Mouse (Mus musculus): ENCODE measurements around the gene Larp4. TPM values are rescaled to one million over a fixed set of nuclear protein-coding genes. Genes with fewer than 3 reads are reported as not detected.
A peak's percentile ranks its signal among the peaks of the same experiment; 100 is the strongest.
"Not testable (repeated sequence)": the region's sequence is repeated elsewhere in the genome, so short reads cannot be mapped to it uniquely, and the experiment has no call there.

The Larp4 gene
- 26.3 and 27.2 TPM in 2 replicates for polyA plus RNA-seq (2015; fragmentation: Nextera tagmentation; extraction: Ambion mirVana)

GRCm38 (mm10) chr15:99969765-99970164 is at the start of gene Larp4:
TSS of gene Larp4 (plus strand) at chr15:99970065.
- not testable (repeated sequence) for H3K4me2 ChIP-seq; H3K27me3 ChIP-seq; H3K4me1 ChIP-seq; H3K9ac ChIP-seq; H3K27ac ChIP-seq; H3K9me3 ChIP-seq; H3K4me3 ChIP-seq; ATAC-seq (ENCODE audit: insufficient number of reproducible peaks, low FRiP score, low TSS enrichment, low read depth); H3K36me3 ChIP-seq
- WGBS, result 88% methylated on average over 6 of the region's 6 CpGs

- H3K4me3 ChIP-seq, result no peak overlapping the region
- H3K9ac ChIP-seq, result no peak overlapping the region
- H3K4me2 ChIP-seq, result no peak overlapping the region
- H3K9me3 ChIP-seq, result no peaks in the 10 kb centered on the region
- 64% methylated on average over 8 of the region's 8 CpGs for WGBS
- 0 out of 2 replicates have a peak, but pooled peaks cover 3% of the 10 kb centered on the region for H3K4me1 ChIP-seq
- H3K27me3 ChIP-seq, result no peaks in the 10 kb centered on the region
- no peaks in the 10 kb centered on the region for H3K36me3 ChIP-seq
- no peak for ATAC-seq (ENCODE audit: insufficient number of reproducible peaks, low FRiP score, low TSS enrichment, low read depth)
- no peak overlapping the region for H3K27ac ChIP-seq
Observed at GRCm38 (mm10) chr15:99931231-99931630, 38.6 kb upstream of the Larp4 start.

GRCm38 (mm10) chr15:99934501-99934900 is 35.4 kb upstream of the Larp4 start:
- H3K4me3 ChIP-seq, result no peak overlapping the region
- H3K36me3 ChIP-seq, result no peaks in the 10 kb centered on the region
- no peak overlapping the region for H3K4me2 ChIP-seq
- WGBS, result 38% methylated on average over 1 of the region's 1 CpGs
- H3K9ac ChIP-seq, result no peak overlapping the region
- no peaks in the 10 kb centered on the region for H3K9me3 ChIP-seq
- H3K27ac ChIP-seq, result no peak overlapping the region
- H3K4me1 ChIP-seq, result 0 out of 2 replicates have a peak, but pooled peaks cover 3% of the 10 kb centered on the region
- H3K27me3 ChIP-seq, result no peaks in the 10 kb centered on the region
- ATAC-seq (ENCODE audit: insufficient number of reproducible peaks, low FRiP score, low TSS enrichment, low read depth), result no peak

- Histone ChIP-seq H3K27me3 (no peaks in the 10 kb centered on the region), H3K4me1 (0 out of 2 replicates have a peak, but pooled peaks cover 2% of the 10 kb centered on the region), H3K9me3 (no peaks in the 10 kb centered on the region), H3K27ac (no peak overlapping the region), H3K4me3 (no peak overlapping the region), H3K9ac (no peak overlapping the region), H3K36me3 (no peaks in the 10 kb centered on the region), H3K4me2 (no peak overlapping the region)
- ATAC-seq (ENCODE audit: insufficient number of reproducible peaks, low FRiP score, low TSS enrichment, low read depth), result no peak
- WGBS, result 88% methylated on average over 3 of the region's 3 CpGs
Observed at GRCm38 (mm10) chr15:99936659-99937058, 33.2 kb upstream of the Larp4 start.

GRCm38 (mm10) chr15:99937841-99938240 is 32.0 kb upstream of the Larp4 start:
- WGBS, result 81% methylated on average over 8 of the region's 8 CpGs
- Histone ChIP-seq H3K4me3 (no peak overlapping the region), H3K9ac (no peak overlapping the region)

GRCm38 (mm10) chr15:99940426-99940825 is 29.4 kb upstream of the Larp4 start:
- WGBS, result 54% methylated on average over 2 of the region's 2 CpGs
- no peak for ATAC-seq (ENCODE audit: insufficient number of reproducible peaks, low FRiP score, low TSS enrichment, low read depth)

More at GRCm38 (mm10) chr15:99937841-99938240, 32.0 kb upstream of the Larp4 start:
- H3K4me2 ChIP-seq, result no peak overlapping the region
- no peaks in the 10 kb centered on the region for H3K27me3 ChIP-seq
- 0 out of 2 replicates have a peak, but pooled peaks cover 2% of the 10 kb centered on the region for H3K4me1 ChIP-seq
- ATAC-seq (ENCODE audit: insufficient number of reproducible peaks, low FRiP score, low TSS enrichment, low read depth), result no peak
- H3K27ac ChIP-seq, result no peak overlapping the region
- H3K36me3 ChIP-seq, result no peaks in the 10 kb centered on the region
- no peaks in the 10 kb centered on the region for H3K9me3 ChIP-seq

GRCm38 (mm10) chr15:99940970-99941630 is 28.8 kb upstream of the Larp4 start:
- 0 out of 2 replicates have a peak overlapping the region, but pooled peaks have one; percentile 11 for H3K27ac ChIP-seq
- H3K4me2 ChIP-seq, result no peak overlapping the region
- no peaks in the 10 kb centered on the region for H3K27me3 ChIP-seq
- 0 out of 2 replicates have a peak, but pooled peaks cover 2% of the 10 kb centered on the region for H3K4me1 ChIP-seq
- H3K4me3 ChIP-seq, result no peak overlapping the region
- H3K36me3 ChIP-seq, result no peaks in the 10 kb centered on the region
- WGBS, result 66% methylated on average over 4 of the region's 4 CpGs
- no peak overlapping the region for H3K9ac ChIP-seq
- H3K9me3 ChIP-seq, result no peaks in the 10 kb centered on the region
- ATAC-seq (ENCODE audit: insufficient number of reproducible peaks, low FRiP score, low TSS enrichment, low read depth), result no peak

More at GRCm38 (mm10) chr15:99940426-99940825, 29.4 kb upstream of the Larp4 start:
- Histone ChIP-seq H3K4me1 (0 out of 2 replicates have a peak, but pooled peaks cover 2% of the 10 kb centered on the region), H3K4me2 (no peak overlapping the region), H3K4me3 (no peak overlapping the region), H3K9me3 (no peaks in the 10 kb centered on the region), H3K27me3 (no peaks in the 10 kb centered on the region), H3K36me3 (no peaks in the 10 kb centered on the region), H3K9ac (no peak overlapping the region), H3K27ac (0 out of 2 replicates have a peak overlapping the region, but pooled peaks have one; percentile 11)

GRCm38 (mm10) chr15:99955324-99955723 is 14.5 kb upstream of the Larp4 start:
- ATAC-seq (ENCODE audit: insufficient number of reproducible peaks, low FRiP score, low TSS enrichment, low read depth), result no peak
- H3K4me3 ChIP-seq, result no peak overlapping the region
- H3K4me2 ChIP-seq, result no peak overlapping the region
- no peaks in the 10 kb centered on the region for H3K36me3 ChIP-seq
- no peaks in the 10 kb centered on the region for H3K4me1 ChIP-seq
- H3K27ac ChIP-seq, result no peak overlapping the region
- no peaks in the 10 kb centered on the region for H3K27me3 ChIP-seq
- H3K9me3 ChIP-seq, result no peaks in the 10 kb centered on the region
- no peak overlapping the region for H3K9ac ChIP-seq
- 68% methylated on average over 4 of the region's 4 CpGs for WGBS

- H3K36me3 ChIP-seq, result no peaks in the 10 kb centered on the region
- H3K9me3 ChIP-seq, result no peaks in the 10 kb centered on the region
- H3K9ac ChIP-seq, result no peak overlapping the region
- ATAC-seq (ENCODE audit: insufficient number of reproducible peaks, low FRiP score, low TSS enrichment, low read depth), result no peak
- H3K4me2 ChIP-seq, result no peak overlapping the region
- no peak overlapping the region for H3K27ac ChIP-seq
- no peak overlapping the region for H3K4me3 ChIP-seq
- H3K4me1 ChIP-seq, result no peaks in the 10 kb centered on the region
- WGBS, result 79% methylated on average over 8 of the region's 8 CpGs
- no peaks in the 10 kb centered on the region for H3K27me3 ChIP-seq
Observed at GRCm38 (mm10) chr15:99965103-99965775, 4.6 kb upstream of the Larp4 start.

- no peaks in the 10 kb centered on the region; the same call in 1 of the 2 replicates for H3K4me1 ChIP-seq
- H3K27ac ChIP-seq, result no peak within 1 kb of the TSS
- H3K4me2 ChIP-seq, result no peak within 1 kb of the TSS
- H3K4me3 ChIP-seq, result no peak within 1 kb of the TSS
- no peaks in the 10 kb centered on the region for H3K27me3 ChIP-seq
- no peak for ATAC-seq (ENCODE audit: insufficient number of reproducible peaks, low FRiP score, low TSS enrichment, low read depth)
- no peaks in the 10 kb centered on the region for H3K36me3 ChIP-seq
- no peak within 1 kb of the TSS for H3K9ac ChIP-seq
- WGBS, result 84% methylated on average over 4 of the region's 4 CpGs
- no peaks in the 10 kb centered on the region for H3K9me3 ChIP-seq
Observed at GRCm38 (mm10) chr15:99966961-99967360, 2.9 kb upstream of the Larp4 start, which contains the start of gene Fam186a. TSS of gene Fam186a (minus strand) at chr15:99967061.

- Histone ChIP-seq H3K4me1 (peaks cover 3% of the 10 kb centered on the region; the same call in 1 of the 2 replicates), H3K27ac (no peak overlapping the region), H3K9me3 (no peaks in the 10 kb centered on the region), H3K27me3 (no peaks in the 10 kb centered on the region), H3K36me3 (no peaks in the 10 kb centered on the region), H3K4me2 (no peak overlapping the region), H3K9ac (no peak overlapping the region), H3K4me3 (no peak overlapping the region)
- WGBS, result 84% methylated on average over 1 of the region's 1 CpGs
- no peak for ATAC-seq (ENCODE audit: insufficient number of reproducible peaks, low FRiP score, low TSS enrichment, low read depth)
Observed at GRCm38 (mm10) chr15:99970606-99971005, 741 bp downstream of the Larp4 start.
